Mouse (Mus musculus): Measurements from ENCODE around the gene Cntf. TPM values are rescaled to one million over a fixed set of nuclear protein-coding genes. Genes with fewer than 3 reads are reported as not detected.
"Not testable (repeated sequence)": the region's sequence is repeated elsewhere in the genome, so short reads cannot be mapped to it uniquely, and the experiment has no call there.

Cntf gene
- polyA plus RNA-seq, 1 experiment from 2014 or later, result 1.6 TPM

DNA sequence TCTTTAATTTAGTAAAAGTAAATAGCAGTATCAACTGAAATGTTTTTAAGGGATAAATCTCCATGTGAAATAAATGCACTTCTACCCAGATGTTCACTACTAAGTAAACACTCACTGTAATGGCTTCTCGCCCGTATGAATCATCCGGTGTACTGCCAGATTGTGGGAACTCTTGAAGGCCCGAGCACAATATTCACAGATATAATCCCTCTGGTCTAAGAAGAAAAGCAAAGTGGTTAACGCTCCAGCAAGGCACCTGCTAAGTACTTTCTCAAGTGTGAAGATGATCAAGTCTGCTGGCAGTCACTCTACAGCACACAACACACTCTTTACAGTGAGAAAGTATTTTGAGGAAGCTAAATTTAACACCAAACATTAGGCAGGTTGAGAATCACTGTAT lies 5.5 kb upstream of the Cntf start:
- no peak for DNase-seq (ENCODE audit: low spot score)

DNA sequence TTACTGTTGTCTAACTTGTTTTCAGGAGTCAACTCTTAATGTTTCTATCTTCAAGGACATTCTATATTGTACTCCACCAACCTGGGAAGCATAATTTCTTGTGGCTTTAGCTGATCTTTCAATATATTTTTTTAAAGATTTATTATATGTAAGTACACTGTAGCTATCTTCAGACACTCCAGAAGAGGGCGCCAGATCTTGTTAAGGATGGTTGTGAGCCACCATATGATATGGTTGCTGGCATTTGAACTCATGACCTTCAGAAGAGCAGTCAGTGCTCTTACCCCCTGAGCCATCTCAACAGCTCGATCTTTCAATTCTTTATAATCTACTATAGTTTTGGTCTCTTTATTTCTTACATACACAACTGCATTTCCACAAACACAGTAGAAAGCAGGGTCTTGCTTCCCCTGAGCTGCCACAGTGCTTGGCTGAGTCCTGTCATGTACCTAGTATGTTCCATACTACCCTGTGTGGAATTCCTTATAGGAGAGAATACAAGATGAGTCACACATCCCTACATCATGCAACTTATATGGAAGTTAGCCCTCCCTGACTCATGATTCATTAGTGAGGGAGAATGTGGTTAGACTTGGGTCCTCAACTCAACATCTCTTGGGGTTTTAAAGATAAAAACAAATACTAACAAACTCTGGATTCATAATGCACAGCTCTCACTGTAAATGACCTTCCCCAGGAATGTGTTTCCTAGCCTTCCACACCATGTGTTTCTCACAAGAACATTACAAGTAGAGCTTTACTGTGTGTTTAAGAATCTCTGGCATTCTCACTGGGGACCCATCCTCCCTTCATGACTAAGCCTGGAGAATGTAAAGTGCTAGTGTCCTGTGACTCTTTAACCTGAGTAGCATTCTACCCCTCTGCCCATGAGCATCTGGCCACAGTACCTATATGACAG lies 3.0 kb downstream of the Cntf start:
- peak; percentile 25 for DNase-seq (ENCODE audit: low spot score)

DNA sequence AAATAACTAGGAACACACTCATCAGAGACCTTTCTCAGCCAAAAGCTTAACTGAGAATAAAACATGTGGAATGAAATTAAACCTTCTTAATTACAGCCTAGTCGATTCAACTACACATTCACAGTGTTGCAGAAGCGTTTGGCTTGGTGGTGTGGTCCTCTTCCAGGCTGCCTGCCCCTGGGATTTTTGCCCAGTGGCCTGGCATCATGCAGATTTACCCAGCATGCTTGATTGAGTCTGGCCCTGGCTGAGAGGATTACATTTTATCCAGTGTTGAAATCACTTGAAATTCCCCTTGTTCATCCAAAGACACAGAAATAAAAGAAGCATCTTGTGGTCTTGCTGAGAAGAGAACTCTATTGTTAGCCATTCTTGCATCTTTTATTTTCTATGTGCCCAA lies 5.8 kb downstream of the Cntf start:
- no peak for DNase-seq (ENCODE audit: low spot score)

DNA sequence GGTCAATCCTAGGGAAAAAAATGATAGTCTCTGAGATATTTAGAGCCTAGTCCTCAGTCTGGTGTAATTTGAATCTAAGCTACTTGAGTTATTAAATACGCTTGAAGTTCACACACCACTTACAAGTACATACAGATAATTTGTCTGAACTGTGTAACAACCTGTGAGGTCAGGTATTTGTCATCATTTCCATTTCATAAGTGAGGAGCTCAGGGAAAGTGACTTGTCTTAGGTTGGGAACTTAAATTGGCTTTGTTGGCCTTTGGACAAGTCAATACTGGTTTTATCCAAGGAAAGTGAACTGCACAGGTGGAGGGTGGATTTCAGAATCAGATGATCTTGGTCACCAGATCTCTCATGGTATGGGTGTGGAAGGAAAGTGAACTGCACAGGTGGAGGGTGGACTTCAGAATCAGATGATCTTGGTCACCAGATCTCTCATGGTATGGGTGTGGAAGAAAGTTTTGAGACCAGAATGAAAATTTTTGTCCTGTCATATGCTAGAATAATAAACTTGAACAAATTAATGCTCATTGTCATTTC lies 6.4 kb downstream of the Cntf start:
- DNase-seq (ENCODE audit: low spot score), result no peak

DNA sequence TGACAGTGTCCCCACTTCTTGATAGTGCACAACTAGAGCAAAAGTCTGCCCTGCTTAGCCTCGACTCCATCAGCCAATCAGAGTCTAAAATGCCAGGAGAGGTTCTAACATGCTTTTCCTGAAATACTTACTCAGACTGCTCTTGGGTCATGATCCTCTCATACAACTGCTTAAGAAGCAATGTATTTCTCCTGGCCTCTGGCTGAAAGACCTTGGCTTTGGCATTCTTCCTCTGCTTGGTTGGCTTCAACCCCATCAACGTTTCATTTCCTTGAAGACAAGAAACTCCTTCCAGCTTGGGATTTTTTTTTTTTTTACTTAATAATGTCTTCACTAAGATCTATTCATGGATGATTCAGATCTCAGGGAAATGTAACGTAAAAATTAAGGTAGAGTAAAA lies 9.1 kb downstream of the Cntf start:
- no peak for DNase-seq (ENCODE audit: low spot score)

DNA sequence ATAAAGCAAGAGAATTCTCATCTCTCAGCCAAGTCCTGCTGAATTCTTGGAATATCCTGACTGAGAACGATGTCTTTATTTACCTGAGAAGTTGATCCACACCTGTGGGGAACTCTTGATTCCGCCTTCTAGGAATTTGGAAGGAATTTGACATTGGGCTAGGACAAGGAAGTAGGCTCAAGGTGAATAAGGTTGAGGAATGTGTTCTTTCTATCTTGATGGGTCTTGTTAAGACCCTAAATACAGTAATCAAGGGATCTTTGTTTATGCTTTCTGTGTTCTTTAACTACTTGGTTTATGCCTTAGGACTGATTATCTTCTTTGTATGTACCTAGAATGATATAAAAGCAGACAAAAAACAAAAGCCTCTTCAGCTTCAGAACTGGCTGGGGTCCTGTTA lies 33.5 kb downstream of the Cntf start:
- DNase-seq (ENCODE audit: low spot score), result no peak

DNA sequence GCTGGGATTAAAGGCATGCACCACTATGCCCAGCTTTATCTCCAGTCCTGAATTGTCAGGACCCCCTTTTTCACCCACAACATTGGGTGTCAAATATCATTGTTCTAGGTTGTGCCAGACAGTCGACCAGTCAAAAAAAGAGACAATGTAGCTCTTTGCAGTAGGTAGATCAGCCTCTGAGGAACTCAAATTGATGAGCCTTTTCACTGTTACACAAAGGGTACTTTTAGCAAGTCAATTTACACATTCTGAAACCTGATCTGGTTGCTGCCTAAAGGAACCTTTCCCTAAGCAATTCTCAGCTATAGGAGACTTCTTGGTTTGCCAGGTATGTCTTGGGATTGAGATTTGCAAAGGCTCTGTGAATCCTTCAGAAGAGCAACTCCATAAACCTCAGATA lies 34.4 kb downstream of the Cntf start:
- no peak for DNase-seq (ENCODE audit: low spot score)

DNA sequence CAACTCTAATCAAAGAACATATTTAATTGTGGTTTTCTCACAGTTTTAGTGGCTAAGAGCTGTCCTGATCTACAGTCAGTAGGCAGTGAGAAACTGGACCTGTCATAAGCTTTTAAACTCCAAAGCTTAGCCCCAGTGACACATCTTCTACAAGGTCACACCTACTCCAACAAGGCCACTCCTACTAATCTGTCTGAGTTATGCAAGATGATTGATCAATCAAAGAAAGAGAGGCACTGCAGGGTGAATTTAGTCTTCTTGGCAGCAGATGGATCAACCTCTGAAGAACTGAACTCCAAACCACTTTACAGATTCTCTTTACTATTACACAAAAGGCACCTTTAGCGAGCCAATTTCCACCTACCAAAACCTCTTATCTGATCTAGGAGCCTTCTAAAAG lies 39.6 kb downstream of the Cntf start:
- DNase-seq (ENCODE audit: low spot score), result no peak

DNA sequence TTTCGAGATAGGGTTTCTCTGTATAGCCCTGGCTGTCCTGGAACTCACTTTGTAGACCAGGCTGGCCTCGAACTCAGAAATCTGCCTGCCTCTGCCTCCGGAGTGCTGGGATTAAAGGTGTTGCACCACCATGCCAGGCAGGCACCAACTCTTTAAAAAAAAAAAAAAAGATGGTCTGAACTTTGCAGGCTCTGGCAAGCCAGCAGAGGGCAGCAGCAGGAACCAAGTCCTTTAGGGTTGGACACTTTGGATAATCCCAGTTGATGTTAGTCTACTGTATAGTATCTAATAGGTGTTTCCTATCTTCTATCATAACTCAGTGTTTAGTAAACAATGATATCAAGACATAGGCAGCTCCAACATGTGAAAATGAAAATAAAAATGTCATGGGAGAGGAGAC lies 43.1 kb downstream of the Cntf start:
- DNase-seq (ENCODE audit: low spot score), result peak; percentile 6

DNA sequence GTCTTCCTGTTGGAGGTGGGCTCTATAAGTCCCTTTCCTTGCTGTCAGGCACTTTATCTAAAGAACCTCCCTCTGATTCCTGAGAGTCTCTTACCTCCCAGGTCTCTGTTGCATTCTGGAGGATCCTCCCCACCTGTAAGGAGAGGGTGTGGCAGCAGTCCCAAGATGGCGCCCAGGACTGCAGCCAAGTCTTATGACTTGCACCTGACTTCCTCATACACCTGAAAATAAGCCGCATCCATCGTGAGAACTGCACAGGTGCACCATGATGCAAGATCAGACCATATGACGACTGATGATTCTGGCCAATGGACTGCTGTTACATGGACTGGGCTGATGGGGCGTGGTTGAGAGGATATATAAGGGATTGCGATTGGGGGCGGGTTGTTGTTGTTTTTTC lies 43.8 kb downstream of the Cntf start:
- not testable (repeated sequence) for DNase-seq (ENCODE audit: low spot score)

DNA sequence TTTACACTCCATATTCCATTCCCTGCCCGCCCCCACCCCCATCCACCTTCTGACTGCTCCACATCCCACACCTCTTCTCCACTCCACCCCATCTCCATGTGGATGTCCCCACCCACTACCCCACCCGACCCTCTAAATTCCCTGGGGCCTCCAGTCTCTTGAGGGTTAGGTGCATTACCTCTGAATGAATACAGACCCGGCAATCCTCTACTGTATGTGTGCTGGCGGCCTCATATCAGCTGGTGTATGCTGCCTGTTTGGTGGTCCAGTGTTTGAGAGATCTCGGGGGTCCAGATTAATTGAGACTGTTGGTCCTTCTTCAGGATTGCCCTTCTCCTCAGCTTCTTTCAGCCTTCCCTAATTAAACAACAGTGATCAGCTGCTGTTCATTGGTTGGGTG lies 44.5 kb downstream of the Cntf start:
- DNase-seq (ENCODE audit: low spot score), result not testable (repeated sequence)

DNA sequence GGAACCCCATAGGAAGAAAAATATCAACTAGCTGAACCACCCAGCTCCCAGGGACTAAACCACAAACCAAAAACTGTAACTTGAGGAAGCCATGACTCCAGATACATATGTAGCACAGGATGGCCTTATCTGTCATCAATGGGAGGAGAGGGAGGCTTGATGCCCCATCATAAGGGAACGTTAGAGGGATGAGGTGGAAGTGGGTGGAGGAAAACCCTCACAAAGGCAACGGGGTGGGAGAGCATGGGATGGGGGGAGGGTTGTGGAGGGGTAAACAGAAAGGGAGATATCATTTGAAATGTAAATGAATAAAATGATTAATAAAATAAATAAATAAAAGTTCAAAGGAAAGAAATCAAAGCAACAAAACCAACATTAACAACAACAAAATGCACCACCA lies 45.0 kb downstream of the Cntf start:
- DNase-seq (ENCODE audit: low spot score), result no peak

DNA sequence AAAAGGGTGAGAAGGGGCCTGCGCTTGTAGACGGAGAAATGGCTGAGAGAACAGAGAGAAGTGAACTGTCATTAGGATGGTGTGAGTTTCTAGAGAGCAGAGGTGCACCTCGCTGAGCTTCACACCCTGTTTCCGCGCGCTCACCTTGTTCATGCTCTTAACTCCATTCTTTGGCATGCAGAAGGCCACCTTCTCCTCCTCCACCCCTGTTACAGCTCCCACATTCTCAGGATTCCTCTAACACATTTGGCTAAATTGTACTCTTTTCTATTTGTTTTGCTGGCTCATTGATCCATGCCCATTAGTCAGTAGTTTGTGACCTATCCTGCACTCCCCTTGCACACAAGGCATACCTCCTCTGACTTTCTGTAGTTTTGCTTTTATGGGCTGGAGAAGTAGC lies 46.2 kb downstream of the Cntf start:
- no peak for DNase-seq (ENCODE audit: low spot score)

Other genes with a start within 250 kb of the Cntf start
- gene Fam111a, start 219.9 kb downstream of the Cntf start, polyA plus RNA-seq (2015; fragmentation: Nextera tagmentation; extraction: Ambion mirVana), result 32.3 and 35.0 TPM in 2 replicates
- gene Gm4952, start 165.7 kb downstream of the Cntf start, polyA plus RNA-seq (2015; fragmentation: Nextera tagmentation; extraction: Ambion mirVana), result 0.12 TPM in 1 of 2 replicates, not detected in the other
- 0.07 and 0.17 TPM in 2 replicates for gene Glyat, start 132.3 kb downstream of the Cntf start, polyA plus RNA-seq (2015; fragmentation: Nextera tagmentation; extraction: Ambion mirVana)
- gene Olfr1442, start 95.2 kb downstream of the Cntf start, polyA plus RNA-seq (2015; fragmentation: Nextera tagmentation; extraction: Ambion mirVana), result not detected in 2 replicates
- gene Olfr1443, start 87.5 kb downstream of the Cntf start, polyA plus RNA-seq (2015; fragmentation: Nextera tagmentation; extraction: Ambion mirVana), result not detected in 2 replicates
- not detected in 2 replicates for gene Keg1, start 69.8 kb downstream of the Cntf start, polyA plus RNA-seq (2015; fragmentation: Nextera tagmentation; extraction: Ambion mirVana)
- gene Zfp91, start 30.5 kb upstream of the Cntf start, polyA plus RNA-seq (2015; fragmentation: Nextera tagmentation; extraction: Ambion mirVana), result 14.8 and 18.2 TPM in 2 replicates
- gene Lpxn, start 30.6 kb upstream of the Cntf start, polyA plus RNA-seq (2015; fragmentation: Nextera tagmentation; extraction: Ambion mirVana), result 43.3 and 48.2 TPM in 2 replicates
- gene Gm5244, start 81.0 kb upstream of the Cntf start, polyA plus RNA-seq (2015; fragmentation: Nextera tagmentation; extraction: Ambion mirVana), result not detected in 2 replicates
- gene Olfr1444, start 91.7 kb upstream of the Cntf start, polyA plus RNA-seq (2015; fragmentation: Nextera tagmentation; extraction: Ambion mirVana), result 0.06 and 0.09 TPM in 2 replicates
- gene Olfr1445, start 118.2 kb upstream of the Cntf start, polyA plus RNA-seq (2015; fragmentation: Nextera tagmentation; extraction: Ambion mirVana), result not detected in 2 replicates
- not detected in 2 replicates for gene Olfr1446, start 127.9 kb upstream of the Cntf start, polyA plus RNA-seq (2015; fragmentation: Nextera tagmentation; extraction: Ambion mirVana)
- gene Olfr1447, start 138.1 kb upstream of the Cntf start, polyA plus RNA-seq (2015; fragmentation: Nextera tagmentation; extraction: Ambion mirVana), result not detected in 2 replicates
- not detected in 2 replicates for gene Olfr1448, start 158.8 kb upstream of the Cntf start, polyA plus RNA-seq (2015; fragmentation: Nextera tagmentation; extraction: Ambion mirVana)
- gene Olfr1449, start 165.2 kb upstream of the Cntf start, polyA plus RNA-seq (2015; fragmentation: Nextera tagmentation; extraction: Ambion mirVana), result not detected in 2 replicates
- gene Olfr1450, start 184.6 kb upstream of the Cntf start, polyA plus RNA-seq (2015; fragmentation: Nextera tagmentation; extraction: Ambion mirVana), result not detected in 2 replicates
- not detected in 2 replicates for gene Olfr1451, start 229.4 kb upstream of the Cntf start, polyA plus RNA-seq (2015; fragmentation: Nextera tagmentation; extraction: Ambion mirVana)